10 mouse cellular contexts compared by ENCODE assay signal in genomic region chr14:120660321-120660781, GRCm38 (mm10).
DNase-seq lines count a peak whose midpoint lies in the region; ATAC-seq and TF ChIP-seq lines count a peak whose summit lies in the region.
"Had no signal": no experiment of that assay in that cellular context is flagged by ENCODE, and none has a peak within 500 bp of the region (broad histone marks: within the 10 kb centered on the region; RNA-seq: fewer than 3 reads in every experiment).

No protein-coding gene starts in this region.

- peak; percentile 72; the same call in 1 of the 2 replicates for ATAC-seq in embryonic facial prominence, embryonic 15.5 days (ENCODE audit: insufficient number of reproducible peaks, low FRiP score, low TSS enrichment, low read depth)
- ATAC-seq in liver, postnatal 0 days, result no peak
- ATAC-seq in stomach, embryonic 14.5 days (ENCODE audit: insufficient number of reproducible peaks, insufficient read depth, low FRiP score, low read depth), result peak; percentile 56; the same call in 1 of the 2 replicates

- H3K27me3 ChIP-seq in embryonic facial prominence, embryonic 15.5 days, result no peaks in the 10 kb centered on the region
- no peaks in the 10 kb centered on the region for H3K27me3 ChIP-seq in liver, postnatal 0 days (ENCODE audit: insufficient read depth, low read length)
- H3K27me3 ChIP-seq in stomach, embryonic 14.5 days (ENCODE audit: control insufficient read depth, insufficient read depth, low read length), result no peaks in the 10 kb centered on the region

- no peaks in the 10 kb centered on the region for H3K4me1 ChIP-seq in embryonic facial prominence, embryonic 15.5 days
- H3K4me1 ChIP-seq in liver, postnatal 0 days (ENCODE audit: insufficient read depth), result no peaks in the 10 kb centered on the region
- H3K4me1 ChIP-seq in stomach, embryonic 14.5 days (ENCODE audit: control insufficient read depth, insufficient read depth, low read length), result no peaks in the 10 kb centered on the region

- peak; percentile 59 for TF ChIP-seq CTCF in liver, postnatal 0 days (IDR thresholded peaks at IDR 0.05; ENCODE audit: low read depth)

- no peak overlapping the region for H3K4me2 ChIP-seq in embryonic facial prominence, embryonic 15.5 days (replicated peaks)
- no peak overlapping the region for H3K4me2 ChIP-seq in liver, postnatal 0 days (ENCODE audit: low read depth, low read length)
- no peak overlapping the region for H3K4me2 ChIP-seq in stomach, embryonic 14.5 days (replicated peaks; ENCODE audit: low read depth, low read length)

- 55% methylated on average over 6 of the region's 6 CpGs for WGBS in embryonic facial prominence, embryonic 15.5 days
- 58% methylated on average over 6 of the region's 6 CpGs for WGBS in liver, postnatal 0 days (ENCODE audit: insufficient replicate concordance)
- 40% methylated on average over 6 of the region's 6 CpGs for WGBS in stomach, embryonic 14.5 days

- no peak overlapping the region for H3K9ac ChIP-seq in embryonic facial prominence, embryonic 15.5 days
- H3K9ac ChIP-seq in liver, postnatal 0 days (replicated peaks), result no peak overlapping the region
- no peak overlapping the region for H3K9ac ChIP-seq in stomach, embryonic 14.5 days (replicated peaks; ENCODE audit: low read depth, low read length)

- no peaks in the 10 kb centered on the region for H3K36me3 ChIP-seq in embryonic facial prominence, embryonic 15.5 days
- H3K36me3 ChIP-seq in liver, postnatal 0 days (replicated peaks; ENCODE audit: insufficient read depth, low read length), result no peaks in the 10 kb centered on the region
- no peaks in the 10 kb centered on the region for H3K36me3 ChIP-seq in stomach, embryonic 14.5 days (ENCODE audit: control insufficient read depth, insufficient read depth, low read length)

- H3K4me3 ChIP-seq in embryonic facial prominence, embryonic 15.5 days (replicated peaks), result no peak overlapping the region
- H3K4me3 ChIP-seq in liver, postnatal 0 days (ENCODE audit: low read depth, low read length), result no peak overlapping the region
- no peak overlapping the region for H3K4me3 ChIP-seq in stomach, embryonic 14.5 days (ENCODE audit: low read depth, low read length)
- H3K4me3 ChIP-seq: erythroblast, embryonic 14.5 days had no signal

- no peaks in the 10 kb centered on the region for H3K9me3 ChIP-seq in embryonic facial prominence, embryonic 15.5 days (replicated peaks)
- H3K9me3 ChIP-seq in liver, postnatal 0 days (ENCODE audit: low read length), result no peaks in the 10 kb centered on the region
- H3K9me3 ChIP-seq in stomach, embryonic 14.5 days (ENCODE audit: control insufficient read depth, low read depth, low read length), result no peaks in the 10 kb centered on the region

- TF ChIP-seq EP300 in liver, postnatal 0 days (IDR thresholded peaks at IDR 0.05; ENCODE audit: low read depth), result no peak

- peak; percentile 65 for DNase-seq in embryo, embryonic 10 days (ENCODE audit: low spot score)
- no peak for DNase-seq in embryo, embryonic 9.5 days (ENCODE audit: extremely low spot score)
- peak; percentile 63 for DNase-seq in adrenal gland, adult 2 months
- peak; percentile 79 for DNase-seq in kidney, postnatal 10 days
- DNase-seq in liver, postnatal 0 days, result peak; percentile 18
- DNase-seq in spleen, adult 12 weeks (ENCODE audit: low spot score), result no peak

- no peak overlapping the region for H3K27ac ChIP-seq in embryonic facial prominence, embryonic 15.5 days (replicated peaks)
- no peak overlapping the region for H3K27ac ChIP-seq in liver, postnatal 0 days (ENCODE audit: low read depth)
- no peak overlapping the region for H3K27ac ChIP-seq in stomach, embryonic 14.5 days (ENCODE audit: low read length)
- H3K27ac ChIP-seq: macrophage had no signal

Comparison
In these comparisons a context has a peak if more than half of its experiments do, and no peak if none do; other contexts are left out.
1. DNase-seq: peak in embryo, embryonic 10 days (single experiment), adrenal gland, adult 2 months (single experiment), kidney, postnatal 10 days (single experiment) and liver, postnatal 0 days (single experiment); none in embryo, embryonic 9.5 days (single experiment) and spleen, adult 12 weeks (single experiment).